Mouse (Mus musculus): ENCODE measurements around the gene Ppm1l. TPM values are rescaled to one million over a fixed set of nuclear protein-coding genes. Genes with fewer than 3 reads are reported as not detected.
"Not testable (repeated sequence)": the region's sequence is repeated elsewhere in the genome, so short reads cannot be mapped to it uniquely, and the experiment has no call there.

Gene Ppm1l
- polyA plus RNA-seq, 1 experiment: 0.10 TPM

DNA sequence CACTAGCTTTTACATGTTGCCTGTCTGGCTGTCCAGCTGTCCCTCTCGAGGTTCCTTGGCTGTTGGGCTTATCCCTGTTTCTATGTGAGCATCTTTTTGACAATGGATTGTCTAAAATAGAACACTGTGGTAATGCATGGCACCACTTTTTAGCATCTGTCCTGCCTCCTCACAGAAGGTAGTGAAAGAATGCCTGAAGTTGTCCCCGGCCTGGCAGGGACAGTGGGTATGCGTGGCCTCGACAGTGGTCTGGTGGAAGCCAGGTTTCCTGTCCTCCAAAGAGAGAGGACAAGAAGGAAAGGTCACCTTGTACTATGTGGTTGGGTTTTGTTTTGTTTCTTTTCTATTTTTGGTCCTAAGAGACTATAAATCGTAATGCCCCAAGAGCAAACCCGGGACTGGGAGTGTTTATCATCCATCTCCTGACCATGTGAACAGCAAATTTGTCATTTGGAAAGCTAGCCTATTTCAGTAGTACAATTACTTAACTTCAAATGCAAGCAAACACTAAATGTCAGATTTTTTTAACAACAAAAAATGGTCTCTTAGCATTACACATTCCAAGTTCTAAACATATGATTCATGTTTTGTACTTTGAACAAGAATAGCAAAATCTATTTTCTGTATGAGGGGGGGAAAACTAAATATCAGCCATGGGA is 242.8 kb downstream of the Ppm1l start:
- Histone ChIP-seq H3K36me3 (replicated peaks; ENCODE audit: low read length) (no peaks in the 10 kb centered on the region), H3K27me3 (replicated peaks) (no peaks in the 10 kb centered on the region), H3K4me1 (no peaks in the 10 kb centered on the region), H3K4me3 (replicated peaks) (no peak overlapping the region), H3K9me3 (no peaks in the 10 kb centered on the region)
- TF ChIP-seq GATA1 (IDR thresholded peaks at IDR 0.05; ENCODE audit: borderline replicate concordance, low read length): no peak
- TF ChIP-seq FLI1 (IDR thresholded peaks at IDR 0.05; ENCODE audit: low read length): no peak

DNA sequence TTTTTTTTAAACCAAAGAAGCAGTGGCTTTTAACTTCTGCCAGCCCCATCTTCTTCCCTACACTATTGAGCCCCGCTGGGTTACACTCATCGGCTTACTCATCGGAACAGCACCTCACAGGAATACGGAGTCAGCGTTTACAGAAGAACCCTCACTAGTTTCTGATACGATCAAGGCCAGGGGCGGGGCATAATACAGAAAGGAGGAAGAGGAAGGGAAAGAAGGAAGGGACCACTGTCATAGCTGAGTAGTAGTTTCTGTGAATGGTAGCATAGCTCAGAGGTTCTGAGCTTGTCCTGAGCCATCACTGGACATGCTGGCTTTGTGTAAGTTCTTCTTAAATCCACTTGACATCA is 243.3 kb downstream of the Ppm1l start:
- Histone ChIP-seq H3K27me3 (replicated peaks) (no peaks in the 10 kb centered on the region), H3K9me3 (no peaks in the 10 kb centered on the region), H3K4me1 (no peaks in the 10 kb centered on the region), H3K4me3 (replicated peaks) (no peak overlapping the region), H3K36me3 (replicated peaks; ENCODE audit: low read length) (no peaks in the 10 kb centered on the region)
- TF ChIP-seq GATA1 (IDR thresholded peaks at IDR 0.05; ENCODE audit: borderline replicate concordance, low read length): no peak
- TF ChIP-seq FLI1 (IDR thresholded peaks at IDR 0.05; ENCODE audit: low read length): no peak

DNA sequence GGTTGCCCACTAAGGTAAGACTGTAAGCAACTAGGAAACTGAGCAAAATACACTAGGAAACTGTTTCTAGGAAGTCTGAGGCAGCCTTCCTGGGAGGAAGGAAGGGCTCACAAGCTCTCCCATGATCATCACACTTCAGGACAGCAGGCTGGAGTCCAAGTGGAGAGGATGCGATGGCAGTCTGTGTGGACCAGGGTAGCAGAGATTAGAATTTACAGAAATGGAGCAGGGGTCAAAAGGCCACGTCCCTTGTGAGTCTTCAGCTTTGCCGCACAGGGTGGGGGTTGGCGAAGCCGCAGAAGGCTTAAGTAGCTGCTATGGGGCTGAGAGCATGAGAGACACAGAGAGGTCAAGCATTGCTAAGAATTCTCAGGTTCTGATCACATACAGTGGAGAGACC is 245.0 kb downstream of the Ppm1l start:
- H3K27me3 ChIP-seq (replicated peaks): no peaks in the 10 kb centered on the region
- no peaks in the 10 kb centered on the region for H3K36me3 ChIP-seq (replicated peaks; ENCODE audit: low read length)
- no peaks in the 10 kb centered on the region for H3K4me1 ChIP-seq
- H3K9me3 ChIP-seq: no peaks in the 10 kb centered on the region
- H3K4me3 ChIP-seq (replicated peaks): no peak overlapping the region
- no peak for TF ChIP-seq GATA1 (IDR thresholded peaks at IDR 0.05; ENCODE audit: borderline replicate concordance, low read length)

DNA sequence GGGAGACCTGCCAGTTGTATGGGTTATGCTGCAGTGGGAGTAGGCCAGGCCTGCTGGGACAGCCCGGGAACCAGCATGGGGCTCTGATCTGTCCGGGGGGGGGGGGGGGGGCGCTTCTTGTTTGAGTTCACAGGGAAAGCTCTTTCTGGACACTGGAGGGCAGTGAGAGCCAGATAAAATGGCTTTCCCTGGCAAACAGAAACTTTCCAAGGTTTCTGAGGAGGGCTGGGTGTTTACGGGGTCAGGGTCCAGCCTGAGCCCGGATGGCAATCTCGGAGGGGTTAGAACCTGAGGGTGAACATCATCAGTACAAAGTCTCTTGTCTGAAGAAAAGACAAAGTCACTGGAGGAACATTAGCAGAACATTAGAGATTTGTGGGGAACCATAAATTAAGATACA is 246.7 kb downstream of the Ppm1l start:
- H3K36me3 ChIP-seq (replicated peaks; ENCODE audit: low read length): no peaks in the 10 kb centered on the region
- H3K4me1 ChIP-seq: no peaks in the 10 kb centered on the region
- TF ChIP-seq FLI1 (IDR thresholded peaks at IDR 0.05; ENCODE audit: low read length) (no peak), GATA1 (IDR thresholded peaks at IDR 0.05; ENCODE audit: borderline replicate concordance, low read length) (no peak)
- H3K9me3 ChIP-seq: no peaks in the 10 kb centered on the region
- H3K27me3 ChIP-seq (replicated peaks): no peaks in the 10 kb centered on the region
- H3K4me3 ChIP-seq (replicated peaks): no peak overlapping the region

DNA sequence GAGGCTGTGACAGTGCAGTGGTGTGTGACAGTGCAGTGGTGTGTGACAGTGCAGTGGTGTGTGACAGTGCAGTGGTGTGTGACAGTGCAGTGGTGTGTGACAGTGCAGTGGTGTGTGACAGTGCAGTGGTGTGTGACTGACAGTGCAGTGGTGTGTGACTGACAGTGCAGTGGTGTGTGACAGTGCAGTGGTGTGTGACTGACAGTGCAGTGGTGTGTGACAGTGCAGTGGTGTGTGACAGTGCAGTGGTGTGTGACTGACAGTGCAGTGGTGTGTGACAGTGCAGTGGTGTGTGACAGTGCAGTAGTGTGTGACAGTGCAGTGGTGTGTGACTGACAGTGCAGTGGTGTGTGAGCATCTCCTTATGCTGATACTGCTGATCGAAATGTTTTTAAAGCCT is 248.9 kb downstream of the Ppm1l start:
- H3K4me3 ChIP-seq (replicated peaks); H3K36me3 ChIP-seq (replicated peaks; ENCODE audit: low read length): not testable (repeated sequence)

DNA sequence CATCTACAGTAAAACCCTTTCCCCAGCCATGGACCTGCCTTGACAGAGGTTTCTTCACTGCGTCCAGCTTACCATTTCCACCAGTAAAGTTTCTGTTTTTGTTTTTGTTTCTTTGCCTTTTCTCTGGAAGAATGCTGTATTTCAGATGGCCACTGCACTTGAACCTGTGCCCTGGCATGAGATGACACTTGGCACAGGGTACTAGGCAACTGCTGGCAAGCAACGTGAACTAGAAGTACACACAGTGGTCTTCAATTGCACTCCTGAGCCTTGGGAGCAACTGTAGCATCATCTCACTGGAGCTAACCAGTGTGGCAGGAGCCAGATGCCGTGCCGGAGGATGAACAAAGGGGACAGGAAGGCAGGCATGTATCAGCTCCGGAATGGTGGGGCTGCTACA is 255.9 kb downstream of the Ppm1l start:
- no peak for TF ChIP-seq GATA1 (IDR thresholded peaks at IDR 0.05; ENCODE audit: borderline replicate concordance, low read length)
- TF ChIP-seq FLI1 (IDR thresholded peaks at IDR 0.05; ENCODE audit: low read length): no peak
- Histone ChIP-seq H3K4me3 (replicated peaks) (no peak overlapping the region), H3K4me1 (no peaks in the 10 kb centered on the region), H3K27me3 (replicated peaks) (no peaks in the 10 kb centered on the region), H3K36me3 (replicated peaks; ENCODE audit: low read length) (no peaks in the 10 kb centered on the region), H3K9me3 (no peaks in the 10 kb centered on the region)

More for the DNA sequence above, 248.9 kb downstream of the Ppm1l start:
- H3K4me1 ChIP-seq; H3K9me3 ChIP-seq; H3K27me3 ChIP-seq (replicated peaks): not testable (repeated sequence)

DNA sequence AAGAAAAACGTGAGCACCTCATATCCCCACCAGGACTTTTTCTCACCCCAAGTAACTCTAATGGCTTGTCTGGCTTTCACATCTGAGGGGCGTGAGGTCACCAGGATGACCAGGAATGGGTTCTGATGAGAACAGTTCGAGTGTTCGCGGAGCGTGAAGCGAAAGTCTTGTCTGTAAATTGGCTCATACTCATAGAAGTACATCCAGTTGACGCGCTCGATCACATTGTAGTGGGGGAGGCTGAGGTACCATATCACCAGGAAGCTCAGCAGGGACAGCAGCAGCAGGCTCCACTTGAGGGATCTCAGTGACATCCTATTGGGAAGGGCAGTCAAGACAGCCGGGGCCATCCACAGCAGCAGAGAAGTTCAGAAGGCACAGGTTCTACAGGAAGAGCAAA is 258.9 kb downstream of the Ppm1l start:
- Histone ChIP-seq H3K27me3 (replicated peaks) (no peaks in the 10 kb centered on the region), H3K9me3 (no peaks in the 10 kb centered on the region), H3K4me1 (no peaks in the 10 kb centered on the region), H3K4me3 (replicated peaks) (no peak overlapping the region), H3K36me3 (replicated peaks; ENCODE audit: low read length) (no peaks in the 10 kb centered on the region)
- TF ChIP-seq FLI1 (IDR thresholded peaks at IDR 0.05; ENCODE audit: low read length): no peak
- no peak for TF ChIP-seq GATA1 (IDR thresholded peaks at IDR 0.05; ENCODE audit: borderline replicate concordance, low read length)

DNA sequence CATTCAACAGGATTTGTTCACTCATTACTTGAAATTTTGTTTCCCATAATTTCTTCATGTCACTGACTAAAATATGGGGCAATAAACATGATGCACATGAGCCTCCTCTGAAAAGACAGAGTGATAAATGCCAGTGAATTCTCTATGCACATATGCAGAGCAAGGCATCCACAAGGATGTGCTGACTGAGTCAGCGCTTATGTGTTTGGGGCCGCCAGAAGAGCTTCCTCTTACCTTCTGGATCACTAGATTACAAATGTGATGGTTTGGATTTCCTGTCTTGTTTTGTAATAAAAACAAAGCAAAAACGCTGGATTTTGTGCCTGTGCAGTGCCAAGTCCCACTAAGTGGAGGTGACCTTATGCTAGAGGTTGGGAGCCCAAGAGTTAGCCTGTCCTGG is 260.1 kb downstream of the Ppm1l start:
- Histone ChIP-seq H3K27me3 (replicated peaks) (no peaks in the 10 kb centered on the region), H3K9me3 (no peaks in the 10 kb centered on the region), H3K4me3 (replicated peaks) (no peak overlapping the region), H3K36me3 (replicated peaks; ENCODE audit: low read length) (no peaks in the 10 kb centered on the region), H3K4me1 (no peaks in the 10 kb centered on the region)
- TF ChIP-seq GATA1 (IDR thresholded peaks at IDR 0.05; ENCODE audit: borderline replicate concordance, low read length): no peak
- no peak for TF ChIP-seq FLI1 (IDR thresholded peaks at IDR 0.05; ENCODE audit: low read length)

DNA sequence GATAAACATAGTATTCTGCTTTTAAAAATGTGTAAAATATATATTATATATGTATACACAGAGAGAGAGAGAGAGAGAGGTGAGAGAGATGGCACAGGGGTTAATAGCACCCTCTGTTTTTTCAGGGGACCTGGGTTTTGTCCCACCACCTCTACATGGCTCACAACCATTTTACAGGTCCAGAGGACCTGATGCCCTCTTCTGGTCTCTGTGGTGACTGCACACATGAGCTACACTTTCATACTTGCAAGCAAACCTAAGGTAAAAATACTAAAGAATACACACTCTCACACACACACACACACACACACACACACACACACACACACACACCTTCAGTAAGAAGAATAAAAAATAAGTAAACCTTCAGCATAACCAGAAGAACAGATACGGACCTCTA is 262.1 kb downstream of the Ppm1l start:
- Histone ChIP-seq H3K36me3 (replicated peaks; ENCODE audit: low read length) (no peaks in the 10 kb centered on the region), H3K4me3 (replicated peaks) (no peak overlapping the region), H3K27me3 (replicated peaks) (no peaks in the 10 kb centered on the region), H3K9me3 (no peaks in the 10 kb centered on the region), H3K4me1 (no peaks in the 10 kb centered on the region)
- TF ChIP-seq GATA1 (IDR thresholded peaks at IDR 0.05; ENCODE audit: borderline replicate concordance, low read length) (no peak), FLI1 (IDR thresholded peaks at IDR 0.05; ENCODE audit: low read length) (no peak)

DNA sequence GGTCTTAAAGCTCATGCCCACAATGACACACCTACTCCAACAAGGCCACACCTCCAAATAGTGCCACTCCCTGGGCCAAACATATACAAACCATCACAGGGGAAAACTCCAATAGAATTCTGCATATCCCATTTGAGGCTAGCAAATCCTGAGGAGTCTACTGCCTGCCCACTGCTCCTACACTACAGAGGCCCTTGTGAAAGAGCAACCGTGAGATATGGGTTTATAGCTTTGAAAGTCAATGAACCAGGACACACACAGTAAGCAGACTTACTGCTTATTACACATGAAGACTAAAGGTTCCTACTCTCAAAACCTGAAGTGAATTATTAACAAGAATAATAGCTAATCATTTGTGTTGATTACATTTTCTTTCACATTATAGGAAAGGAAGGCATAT is 267.1 kb downstream of the Ppm1l start:
- no peak overlapping the region for H3K4me3 ChIP-seq (replicated peaks)
- no peaks in the 10 kb centered on the region for H3K36me3 ChIP-seq (replicated peaks; ENCODE audit: low read length)
- 0 out of 2 replicates have a peak, but pooled peaks cover 3% of the 10 kb centered on the region for H3K9me3 ChIP-seq

More for the DNA sequence above, 267.1 kb downstream of the Ppm1l start:
- no peak for TF ChIP-seq GATA1 (IDR thresholded peaks at IDR 0.05; ENCODE audit: borderline replicate concordance, low read length)
- TF ChIP-seq FLI1 (IDR thresholded peaks at IDR 0.05; ENCODE audit: low read length): no peak
- Histone ChIP-seq H3K4me1 (no peaks in the 10 kb centered on the region), H3K27me3 (replicated peaks) (no peaks in the 10 kb centered on the region)

Measured in megakaryocyte, embryonic 14.5 days (primary cell).